Mouse (Mus musculus): ENCODE measurements around the gene Tbc1d10a. TPM values are rescaled to one million over a fixed set of nuclear protein-coding genes. Genes with fewer than 3 reads are reported as not detected.

Tbc1d10a gene
- polyA plus RNA-seq, 1 experiment from 2014 or later, result 41.0 TPM

GRCm38 (mm10) chr11:4224223-4224622 is 37.6 kb downstream of the Tbc1d10a start:
- ATAC-seq, result no peak
- H3K9ac ChIP-seq (ENCODE audit: low read depth, low read length), result no peak overlapping the region
- H3K27ac ChIP-seq (ENCODE audit: low read depth, low read length), result no peak overlapping the region
- H3K4me2 ChIP-seq (ENCODE audit: low read length), result no peak overlapping the region
- H3K9me3 ChIP-seq (ENCODE audit: control insufficient read depth, low read length), result no peaks in the 10 kb centered on the region
- no peak overlapping the region for H3K4me3 ChIP-seq (ENCODE audit: low read length)
- peaks cover 2% of the 10 kb centered on the region; the same call in 1 of the 2 replicates for H3K4me1 ChIP-seq (ENCODE audit: control insufficient read depth, insufficient read depth, low read depth, low read length)
- H3K27me3 ChIP-seq (replicated peaks; ENCODE audit: control insufficient read depth, insufficient read depth, low read length), result no peaks in the 10 kb centered on the region
- WGBS, result 61% methylated on average over 2 of the region's 2 CpGs
- no peaks in the 10 kb centered on the region for H3K36me3 ChIP-seq (ENCODE audit: control insufficient read depth, insufficient read depth, low read length)

- no peak overlapping the region for H3K9ac ChIP-seq (ENCODE audit: low read depth, low read length)
- H3K4me2 ChIP-seq (ENCODE audit: low read length), result no peak overlapping the region
- H3K27me3 ChIP-seq (replicated peaks; ENCODE audit: control insufficient read depth, insufficient read depth, low read length), result no peaks in the 10 kb centered on the region
- 85% methylated on average over 5 of the region's 5 CpGs for WGBS
- H3K4me1 ChIP-seq (ENCODE audit: control insufficient read depth, insufficient read depth, low read depth, low read length), result peaks cover 2% of the 10 kb centered on the region; the same call in 1 of the 2 replicates
- H3K4me3 ChIP-seq (ENCODE audit: low read length), result no peak overlapping the region
- H3K27ac ChIP-seq (ENCODE audit: low read depth, low read length), result no peak overlapping the region
- ATAC-seq, result no peak
- H3K9me3 ChIP-seq (ENCODE audit: control insufficient read depth, low read length), result no peaks in the 10 kb centered on the region
- no peaks in the 10 kb centered on the region for H3K36me3 ChIP-seq (ENCODE audit: control insufficient read depth, insufficient read depth, low read length)
These were observed 40.2 kb downstream of the Tbc1d10a start for GRCm38 (mm10) chr11:4226569-4227325.

DNA sequence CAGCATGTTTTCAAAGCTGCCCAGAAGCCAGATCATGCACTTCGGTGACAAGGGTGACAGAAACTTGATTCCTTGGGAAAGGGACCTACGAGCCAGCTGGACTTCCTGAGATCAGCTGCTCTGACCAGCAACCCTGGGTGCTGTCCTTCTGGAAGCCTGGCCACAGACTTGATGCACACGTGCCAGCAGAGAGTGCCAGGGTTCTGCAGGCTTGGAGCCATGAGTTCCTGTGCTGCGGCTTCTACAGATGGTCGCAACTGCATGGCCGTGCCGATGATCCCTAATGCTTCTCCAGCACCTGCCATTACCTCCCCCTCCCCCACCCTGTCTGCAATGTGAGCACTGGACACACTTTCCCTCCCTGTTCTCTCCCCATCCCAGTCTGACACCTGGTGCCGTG is 41.9 kb downstream of the Tbc1d10a start:
- 51% methylated on average over 8 of the region's 8 CpGs for WGBS

DNA sequence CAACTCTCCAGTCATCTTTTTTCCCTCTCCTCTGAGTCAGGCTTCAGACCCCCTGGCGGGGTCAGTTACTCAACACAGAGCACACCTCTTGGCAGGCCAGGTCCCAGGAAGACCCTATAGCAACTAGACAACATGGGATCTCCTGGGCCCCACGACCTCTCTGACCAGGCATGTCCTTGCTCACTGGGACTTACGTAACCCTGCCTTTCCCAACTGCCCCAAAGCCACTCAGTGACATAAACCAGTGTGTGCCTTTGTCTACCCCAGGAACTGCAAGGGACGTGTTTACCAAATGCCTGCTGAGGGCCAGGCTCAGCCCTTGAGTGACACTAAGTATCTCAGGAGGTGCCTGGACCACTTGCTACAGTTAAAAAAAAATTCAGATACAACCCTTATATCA is 43.3 kb downstream of the Tbc1d10a start:
- Histone ChIP-seq H3K27me3 (replicated peaks; ENCODE audit: control insufficient read depth, insufficient read depth, low read length) (no peaks in the 10 kb centered on the region), H3K9me3 (ENCODE audit: control insufficient read depth, low read length) (no peaks in the 10 kb centered on the region), H3K4me1 (ENCODE audit: control insufficient read depth, insufficient read depth, low read depth, low read length) (peaks cover 2% of the 10 kb centered on the region; the same call in 1 of the 2 replicates), H3K27ac (ENCODE audit: low read depth, low read length) (no peak overlapping the region), H3K36me3 (ENCODE audit: control insufficient read depth, insufficient read depth, low read length) (no peaks in the 10 kb centered on the region), H3K4me3 (ENCODE audit: low read length) (no peak overlapping the region), H3K4me2 (ENCODE audit: low read length) (no peak overlapping the region), H3K9ac (ENCODE audit: low read depth, low read length) (no peak overlapping the region)
- 78% methylated on average over 4 of the region's 4 CpGs for WGBS
- ATAC-seq, result no peak

More for the DNA sequence above, 41.9 kb downstream of the Tbc1d10a start:
- no peak overlapping the region for H3K4me2 ChIP-seq (ENCODE audit: low read length)
- no peaks in the 10 kb centered on the region for H3K36me3 ChIP-seq (ENCODE audit: control insufficient read depth, insufficient read depth, low read length)
- no peak overlapping the region for H3K9ac ChIP-seq (ENCODE audit: low read depth, low read length)
- H3K27ac ChIP-seq (ENCODE audit: low read depth, low read length), result no peak overlapping the region
- no peak overlapping the region for H3K4me3 ChIP-seq (ENCODE audit: low read length)
- no peaks in the 10 kb centered on the region for H3K27me3 ChIP-seq (replicated peaks; ENCODE audit: control insufficient read depth, insufficient read depth, low read length)
- H3K9me3 ChIP-seq (ENCODE audit: control insufficient read depth, low read length), result no peaks in the 10 kb centered on the region
- H3K4me1 ChIP-seq (ENCODE audit: control insufficient read depth, insufficient read depth, low read depth, low read length), result peaks cover 2% of the 10 kb centered on the region; the same call in 1 of the 2 replicates
- peak; percentile 77; the same call in 1 of the 2 replicates for ATAC-seq

- 89% methylated on average over 2 of the region's 2 CpGs for WGBS
- no peaks in the 10 kb centered on the region for H3K9me3 ChIP-seq (ENCODE audit: control insufficient read depth, low read length)
- H3K36me3 ChIP-seq (ENCODE audit: control insufficient read depth, insufficient read depth, low read length), result no peaks in the 10 kb centered on the region
- H3K4me3 ChIP-seq (ENCODE audit: low read length), result no peak overlapping the region
- peaks cover 2% of the 10 kb centered on the region; the same call in 1 of the 2 replicates for H3K4me1 ChIP-seq (ENCODE audit: control insufficient read depth, insufficient read depth, low read depth, low read length)
- H3K27ac ChIP-seq (ENCODE audit: low read depth, low read length), result no peak overlapping the region
- no peak for ATAC-seq
- H3K9ac ChIP-seq (ENCODE audit: low read depth, low read length), result no peak overlapping the region
- no peak overlapping the region for H3K4me2 ChIP-seq (ENCODE audit: low read length)
- H3K27me3 ChIP-seq (replicated peaks; ENCODE audit: control insufficient read depth, insufficient read depth, low read length), result no peaks in the 10 kb centered on the region
These were observed 44.8 kb downstream of the Tbc1d10a start for GRCm38 (mm10) chr11:4231435-4231834.

DNA sequence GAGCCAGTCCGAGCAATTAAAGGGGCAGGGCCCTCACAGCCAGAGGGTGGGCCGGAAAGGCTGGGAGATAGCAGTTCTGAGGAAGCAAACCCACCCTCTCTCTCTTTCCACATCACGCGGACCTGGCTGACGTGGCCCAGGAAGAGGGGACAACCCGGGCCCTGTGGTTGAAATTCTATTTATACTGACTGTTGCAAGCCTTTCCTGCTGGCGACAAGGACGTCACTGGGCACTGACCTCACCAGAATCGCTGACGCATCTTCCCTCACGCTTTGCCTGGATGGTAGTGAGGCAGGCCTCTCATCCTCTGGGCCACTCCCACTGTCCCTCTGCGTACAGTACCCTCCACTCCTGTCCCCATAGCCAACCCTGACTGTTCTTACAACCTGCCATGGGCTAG is 46.1 kb downstream of the Tbc1d10a start:
- no peak overlapping the region for H3K4me2 ChIP-seq (ENCODE audit: low read length)
- H3K36me3 ChIP-seq (ENCODE audit: control insufficient read depth, insufficient read depth, low read length), result no peaks in the 10 kb centered on the region
- 67% methylated on average over 12 of the region's 12 CpGs for WGBS
- no peak overlapping the region for H3K27ac ChIP-seq (ENCODE audit: low read depth, low read length)
- no peak overlapping the region for H3K4me3 ChIP-seq (ENCODE audit: low read length)
- ATAC-seq, result no peak
- peaks cover 2% of the 10 kb centered on the region; the same call in 1 of the 2 replicates for H3K4me1 ChIP-seq (ENCODE audit: control insufficient read depth, insufficient read depth, low read depth, low read length)
- no peaks in the 10 kb centered on the region for H3K9me3 ChIP-seq (ENCODE audit: control insufficient read depth, low read length)
- no peak overlapping the region for H3K9ac ChIP-seq (ENCODE audit: low read depth, low read length)
- H3K27me3 ChIP-seq (replicated peaks; ENCODE audit: control insufficient read depth, insufficient read depth, low read length), result no peaks in the 10 kb centered on the region

- Histone ChIP-seq H3K36me3 (ENCODE audit: control insufficient read depth, insufficient read depth, low read length) (no peaks in the 10 kb centered on the region), H3K27ac (ENCODE audit: low read depth, low read length) (no peak overlapping the region), H3K27me3 (replicated peaks; ENCODE audit: control insufficient read depth, insufficient read depth, low read length) (no peaks in the 10 kb centered on the region), H3K4me3 (ENCODE audit: low read length) (no peak overlapping the region), H3K9ac (ENCODE audit: low read depth, low read length) (no peak overlapping the region), H3K9me3 (ENCODE audit: control insufficient read depth, low read length) (peaks cover 4% of the 10 kb centered on the region), H3K4me1 (ENCODE audit: control insufficient read depth, insufficient read depth, low read depth, low read length) (no peaks in the 10 kb centered on the region), H3K4me2 (ENCODE audit: low read length) (no peak overlapping the region)
- WGBS, result 92% methylated on average over 6 of the region's 6 CpGs
- ATAC-seq, result no peak
These were observed 48.6 kb downstream of the Tbc1d10a start for GRCm38 (mm10) chr11:4235052-4235655.

DNA sequence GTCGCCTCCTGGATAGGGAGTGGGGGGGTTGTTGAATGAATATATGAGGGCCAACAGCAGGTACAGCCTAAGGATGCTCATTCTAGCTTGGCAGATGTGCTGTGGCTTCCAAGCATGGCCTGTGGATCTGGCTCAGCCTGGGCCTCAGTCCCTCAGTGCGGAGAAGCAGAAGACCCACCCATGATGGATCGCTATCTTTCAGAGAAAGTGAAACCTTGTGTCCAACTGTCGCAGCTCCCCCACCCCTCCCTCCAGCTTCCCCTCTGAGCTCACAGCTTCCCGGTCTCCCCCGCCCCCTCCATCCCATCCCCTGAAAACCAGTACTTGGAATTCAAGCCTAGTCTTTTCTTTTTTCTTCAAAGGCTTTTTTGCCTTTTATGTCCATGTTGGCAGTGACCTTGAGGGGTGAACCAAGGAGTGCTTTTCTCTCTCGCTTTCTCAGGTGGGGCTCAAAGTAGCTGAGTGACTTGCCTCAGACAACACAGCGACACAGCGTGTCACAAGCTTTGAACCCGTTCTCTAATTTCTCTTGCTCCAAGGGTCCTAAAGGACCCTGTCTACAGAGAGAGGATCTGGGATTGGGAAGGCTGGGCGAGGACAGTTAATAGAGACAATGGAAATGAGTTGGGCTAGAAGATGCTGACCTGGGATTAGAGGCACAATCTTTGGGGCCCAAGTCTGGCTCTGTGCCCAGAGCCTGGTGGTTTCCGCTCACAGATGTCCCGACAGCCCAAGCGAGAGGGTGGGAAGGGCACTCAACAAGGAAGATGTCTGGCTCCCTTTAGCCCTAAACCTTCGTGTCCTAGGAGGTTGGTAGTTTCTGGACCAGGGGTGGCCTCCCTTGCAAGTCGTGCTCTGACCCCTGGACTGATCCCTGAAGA is 49.3 kb downstream of the Tbc1d10a start, which contains the start of gene Osm:
Osm (plus strand) TSS at position 756 of the 881 bp plus-strand sequence.
- H3K27ac ChIP-seq (ENCODE audit: low read depth, low read length), result no peak within 1 kb of the TSS
- H3K9ac ChIP-seq (ENCODE audit: low read depth, low read length), result no peak within 1 kb of the TSS
- ATAC-seq, result no peak
- peaks cover 4% of the 10 kb centered on the region for H3K9me3 ChIP-seq (ENCODE audit: control insufficient read depth, low read length)
- WGBS, result 76% methylated on average over 16 of the region's 16 CpGs
- no peak within 1 kb of the TSS for H3K4me3 ChIP-seq (ENCODE audit: low read length)
- H3K27me3 ChIP-seq (replicated peaks; ENCODE audit: control insufficient read depth, insufficient read depth, low read length), result no peaks in the 10 kb centered on the region
- no peaks in the 10 kb centered on the region for H3K4me1 ChIP-seq (ENCODE audit: control insufficient read depth, insufficient read depth, low read depth, low read length)
- no peak within 1 kb of the TSS for H3K4me2 ChIP-seq (ENCODE audit: low read length)
- H3K36me3 ChIP-seq (ENCODE audit: control insufficient read depth, insufficient read depth, low read length), result no peaks in the 10 kb centered on the region

Data from hindbrain, embryonic 16.5 days (tissue).